Mouse (Mus musculus): ENCODE data around the gene Ntn5. TPM values are rescaled to one million over a fixed set of nuclear protein-coding genes. Genes with fewer than 3 reads are reported as not detected.
A peak's percentile ranks its signal among the peaks of the same experiment; 100 is the strongest.

The Ntn5 gene
- 0.30 TPM in 1 of 2 replicates, not detected in the other for polyA plus RNA-seq (2014; fragmentation: Nextera tagmentation; extraction: Ambion mirVana)

- H3K4me2 ChIP-seq (ENCODE audit: low read length), result no peak within 1 kb of the TSS
- no peaks in the 10 kb centered on the region for H3K36me3 ChIP-seq (ENCODE audit: control insufficient read depth, insufficient read depth, low read length)
- no peak within 1 kb of the TSS for H3K9ac ChIP-seq (replicated peaks; ENCODE audit: low read length)
- no peaks in the 10 kb centered on the region for H3K9me3 ChIP-seq (ENCODE audit: control insufficient read depth, low read length)
- no peak for DNase-seq
- no peak within 1 kb of the TSS for H3K4me3 ChIP-seq (replicated peaks; ENCODE audit: low read depth, low read length)
- H3K4me1 ChIP-seq (ENCODE audit: control insufficient read depth, insufficient read depth, low read length), result no peaks in the 10 kb centered on the region
- no peak within 1 kb of the TSS for H3K27ac ChIP-seq (replicated peaks; ENCODE audit: low read depth, low read length)
- 78% methylated on average over 7 of the region's 7 CpGs for WGBS
- no peaks in the 10 kb centered on the region for H3K27me3 ChIP-seq (ENCODE audit: control insufficient read depth, insufficient read depth, low read length)
- no peak for ATAC-seq (ENCODE audit: low FRiP score, low TSS enrichment)
Measured at GRCm38 (mm10) chr7:45683396-45684050, at the start of gene Ntn5. Gene Ntn5, plus strand, starts transcription at chr7:45684022.

- H3K27ac ChIP-seq (replicated peaks; ENCODE audit: low read depth, low read length), result no peak overlapping the region
- WGBS, result 92% methylated on average over 11 of the region's 11 CpGs
- no peak for DNase-seq
- peaks cover 7% of the 10 kb centered on the region; the same call in 1 of the 2 replicates for H3K36me3 ChIP-seq (ENCODE audit: control insufficient read depth, insufficient read depth, low read length)
- H3K27me3 ChIP-seq (ENCODE audit: control insufficient read depth, insufficient read depth, low read length), result peaks cover 8% of the 10 kb centered on the region; the same call in 1 of the 2 replicates
- H3K4me2 ChIP-seq (ENCODE audit: low read length), result no peak overlapping the region
- ATAC-seq (ENCODE audit: low FRiP score, low TSS enrichment), result no peak
- H3K9me3 ChIP-seq (ENCODE audit: control insufficient read depth, low read length), result no peaks in the 10 kb centered on the region
- no peak overlapping the region for H3K9ac ChIP-seq (replicated peaks; ENCODE audit: low read length)
- H3K4me3 ChIP-seq (replicated peaks; ENCODE audit: low read depth, low read length), result no peak overlapping the region
- no peaks in the 10 kb centered on the region for H3K4me1 ChIP-seq (ENCODE audit: control insufficient read depth, insufficient read depth, low read length)
Measured at GRCm38 (mm10) chr7:45634946-45635681, 48.7 kb upstream of the Ntn5 start.

- ATAC-seq (ENCODE audit: low FRiP score, low TSS enrichment) (no peak), DNase-seq (no peak)
- no peaks in the 10 kb centered on the region for H3K9me3 ChIP-seq (ENCODE audit: control insufficient read depth, low read length)
- peaks cover 7% of the 10 kb centered on the region; the same call in 1 of the 2 replicates for H3K36me3 ChIP-seq (ENCODE audit: control insufficient read depth, insufficient read depth, low read length)
- 91% methylated on average over 15 of the region's 15 CpGs for whole genome bisulfite sequencing
- no peaks in the 10 kb centered on the region for H3K4me1 ChIP-seq (ENCODE audit: control insufficient read depth, insufficient read depth, low read length)
- no peak overlapping the region for H3K4me2 ChIP-seq (ENCODE audit: low read length)
- peaks cover 8% of the 10 kb centered on the region; the same call in 1 of the 2 replicates for H3K27me3 ChIP-seq (ENCODE audit: control insufficient read depth, insufficient read depth, low read length)
- H3K27ac ChIP-seq (replicated peaks; ENCODE audit: low read depth, low read length), result no peak overlapping the region
- no peak overlapping the region for H3K9ac ChIP-seq (replicated peaks; ENCODE audit: low read length)
- no peak overlapping the region for H3K4me3 ChIP-seq (replicated peaks; ENCODE audit: low read depth, low read length)
Measured at GRCm38 (mm10) chr7:45635711-45636688, 47.8 kb upstream of the Ntn5 start.

GRCm38 (mm10) chr7:45637710-45638109 lies 46.1 kb upstream of the Ntn5 start:
- 96% methylated on average over 6 of the region's 6 CpGs for WGBS
- Histone ChIP-seq H3K4me3 (replicated peaks; ENCODE audit: low read depth, low read length) (no peak overlapping the region), H3K27ac (replicated peaks; ENCODE audit: low read depth, low read length) (no peak overlapping the region), H3K9me3 (ENCODE audit: control insufficient read depth, low read length) (no peaks in the 10 kb centered on the region), H3K27me3 (ENCODE audit: control insufficient read depth, insufficient read depth, low read length) (peaks cover 7% of the 10 kb centered on the region; the same call in 1 of the 2 replicates), H3K36me3 (ENCODE audit: control insufficient read depth, insufficient read depth, low read length) (peaks cover 7% of the 10 kb centered on the region; the same call in 1 of the 2 replicates), H3K4me1 (ENCODE audit: control insufficient read depth, insufficient read depth, low read length) (peaks cover 7% of the 10 kb centered on the region), H3K4me2 (ENCODE audit: low read length) (peak overlapping the region; percentile 50; the same call in 1 of the 2 replicates), H3K9ac (replicated peaks; ENCODE audit: low read length) (no peak overlapping the region)
- ATAC-seq (ENCODE audit: low FRiP score, low TSS enrichment) (no peak), DNase-seq (no peak)

GRCm38 (mm10) chr7:45638623-45639401 lies 45.0 kb upstream of the Ntn5 start:
- Histone ChIP-seq H3K4me2 (ENCODE audit: low read length) (peak overlapping the region; percentile 50), H3K9ac (replicated peaks; ENCODE audit: low read length) (no peak overlapping the region; the same call in 1 of the 2 replicates), H3K4me1 (ENCODE audit: control insufficient read depth, insufficient read depth, low read length) (peaks cover 12% of the 10 kb centered on the region), H3K9me3 (ENCODE audit: control insufficient read depth, low read length) (no peaks in the 10 kb centered on the region), H3K27me3 (ENCODE audit: control insufficient read depth, insufficient read depth, low read length) (no peaks in the 10 kb centered on the region), H3K27ac (replicated peaks; ENCODE audit: low read depth, low read length) (no peak overlapping the region), H3K4me3 (replicated peaks; ENCODE audit: low read depth, low read length) (peak overlapping the region; percentile 22), H3K36me3 (ENCODE audit: control insufficient read depth, insufficient read depth, low read length) (peaks cover 7% of the 10 kb centered on the region; the same call in 1 of the 2 replicates)
- 17% methylated on average over 29 of the region's 29 CpGs for WGBS
- DNase-seq (peak; percentile 99), ATAC-seq (ENCODE audit: low FRiP score, low TSS enrichment) (peak; percentile 88)

GRCm38 (mm10) chr7:45639561-45640027 lies 44.2 kb upstream of the Ntn5 start, which contains the start of gene Mamstr:
Gene Mamstr, plus strand, starts transcription at chr7:45639977.
- WGBS, result 20% methylated on average over 19 of the region's 19 CpGs
- Histone ChIP-seq H3K36me3 (ENCODE audit: control insufficient read depth, insufficient read depth, low read length) (peaks cover 7% of the 10 kb centered on the region; the same call in 1 of the 2 replicates), H3K9me3 (ENCODE audit: control insufficient read depth, low read length) (no peaks in the 10 kb centered on the region), H3K4me2 (ENCODE audit: low read length) (no peak within 1 kb of the TSS), H3K27me3 (ENCODE audit: control insufficient read depth, insufficient read depth, low read length) (no peaks in the 10 kb centered on the region), H3K9ac (replicated peaks; ENCODE audit: low read length) (no peak within 1 kb of the TSS), H3K4me3 (replicated peaks; ENCODE audit: low read depth, low read length) (no peak within 1 kb of the TSS), H3K4me1 (ENCODE audit: control insufficient read depth, insufficient read depth, low read length) (peaks cover 19% of the 10 kb centered on the region), H3K27ac (replicated peaks; ENCODE audit: low read depth, low read length) (no peak within 1 kb of the TSS)
- DNase-seq (no peak), ATAC-seq (ENCODE audit: low FRiP score, low TSS enrichment) (no peak)

GRCm38 (mm10) chr7:45640191-45640957 lies 43.4 kb upstream of the Ntn5 start:
- WGBS, result 73% methylated on average over 19 of the region's 19 CpGs
- DNase-seq (no peak), ATAC-seq (ENCODE audit: low FRiP score, low TSS enrichment) (no peak)
- Histone ChIP-seq H3K36me3 (ENCODE audit: control insufficient read depth, insufficient read depth, low read length) (peaks cover 7% of the 10 kb centered on the region; the same call in 1 of the 2 replicates), H3K27me3 (ENCODE audit: control insufficient read depth, insufficient read depth, low read length) (no peaks in the 10 kb centered on the region), H3K9me3 (ENCODE audit: control insufficient read depth, low read length) (no peaks in the 10 kb centered on the region), H3K9ac (replicated peaks; ENCODE audit: low read length) (no peak overlapping the region), H3K4me1 (ENCODE audit: control insufficient read depth, insufficient read depth, low read length) (peaks cover 23% of the 10 kb centered on the region), H3K27ac (replicated peaks; ENCODE audit: low read depth, low read length) (no peak overlapping the region), H3K4me2 (ENCODE audit: low read length) (no peak overlapping the region), H3K4me3 (replicated peaks; ENCODE audit: low read depth, low read length) (no peak overlapping the region)
